Mouse (Mus musculus) MEL (cell line): ENCODE data around the gene Castor1. TPM values are rescaled to one million over a fixed set of nuclear protein-coding genes. Genes with fewer than 3 reads are reported as not detected.

Experiments used
- DNase-seq: peaks from one replicate; pipeline ENCODE4 v3.0.0; 2011; ENCODE audit warnings: low read depth, low spot score
- H3K27ac ChIP-seq: 2 replicates; pipeline ENCODE4 v1.5.1; 2012; ENCODE audit warnings: low read depth, mild to moderate bottlenecking, control low read depth, low read length, moderate library complexity; ENCODE audit not compliant: control insufficient read depth
- H3K27me3 ChIP-seq, 2 experiments: fragments of 150-350 bp in 1 of 2; sonication (generic) in 1 of 2; 2 replicates each; pipeline ENCODE4 v1.6.1; 2012; ENCODE audit warnings: low read length in 2 of 2, mild to moderate bottlenecking in 2 of 2, improper control_type of control experiment in 1 of 2, moderate library complexity in 1 of 2; ENCODE audit not compliant: insufficient read depth in 2 of 2, control insufficient read depth in 1 of 2
- H3K36me3 ChIP-seq, 2 experiments: 2 replicates each; pipeline ENCODE4 v1.6.1; 2012 to 2014; ENCODE audit warnings: low read length in 2 of 2, improper control_type of control experiment in 1 of 2, inconsistent platforms in 1 of 2, mild to moderate bottlenecking in 1 of 2; ENCODE audit not compliant: insufficient read depth in 2 of 2, control insufficient read depth in 1 of 2
- H3K4me1 ChIP-seq, 2 experiments: fragments of 150-350 bp in 1 of 2; sonication (generic) in 1 of 2; 2 replicates each; pipeline ENCODE4 v1.6.1; 2012; ENCODE audit warnings: low read length in 2 of 2, improper control_type of control experiment in 1 of 2, mild to moderate bottlenecking in 1 of 2; ENCODE audit not compliant: insufficient read depth in 2 of 2, control insufficient read depth in 1 of 2
- H3K4me3 ChIP-seq, 2 experiments: fragments of 150-350 bp in 1 of 2; sonication (generic) in 1 of 2; 2 replicates each; pipeline ENCODE4 v1.5.1; 2012; ENCODE audit warnings: low read depth in 2 of 2, low read length in 2 of 2, mild to moderate bottlenecking in 2 of 2, moderate library complexity in 2 of 2, control low read depth in 1 of 2, improper control_type of control experiment in 1 of 2; ENCODE audit not compliant: control insufficient read depth in 1 of 2, insufficient read depth in 1 of 2
- H3K79me2 ChIP-seq: 2 replicates; pipeline ENCODE4 v1.6.1; 2012; ENCODE audit warnings: mild to moderate bottlenecking, low read length, moderate library complexity; ENCODE audit not compliant: control insufficient read depth, poor library complexity, insufficient read depth
- H3K9ac ChIP-seq: 2 replicates; pipeline ENCODE4 v1.6.1; 2012; ENCODE audit warnings: low read depth, mild to moderate bottlenecking, control low read depth, low read length, moderate library complexity; ENCODE audit not compliant: control insufficient read depth, poor library complexity, severe bottlenecking
- H3K9me3 ChIP-seq: fragments of 150-350 bp; sonication (generic); replicated peaks from 2 replicates; pipeline ENCODE4 v1.6.1; 2012; ENCODE audit warnings: mild to moderate bottlenecking, low read length, improper control_type of control experiment, moderate library complexity; ENCODE audit not compliant: insufficient read depth
- CHD2 ChIP-seq: IDR thresholded peaks from 2 replicates; pipeline ENCODE4 v1.6.1; 2011; ENCODE audit warnings: low read length, improper control_type of control experiment
- CTCF ChIP-seq, 3 experiments: IDR thresholded peaks in 2 of 3; conservative IDR thresholded peaks in 1 of 3; 2 replicates each; pipeline ENCODE4 v1.5.1; 2011 to 2012; ENCODE audit warnings: low read length in 3 of 3, low read depth in 2 of 3, mild to moderate bottlenecking in 2 of 3, improper control_type of control experiment in 1 of 3, inconsistent platforms in 1 of 3, mixed read lengths in 1 of 3, moderate library complexity in 1 of 3; ENCODE audit not compliant: control insufficient read depth in 1 of 3, insufficient read depth in 1 of 3, poor library complexity in 1 of 3, severe bottlenecking in 1 of 3
- ELF1 ChIP-seq: IDR thresholded peaks from 2 replicates; pipeline ENCODE4 v1.6.1; 2014; ENCODE audit warnings: low read depth, mild to moderate bottlenecking, inconsistent platforms, low read length, improper control_type of control experiment, moderate library complexity
- EP300 ChIP-seq, 2 experiments: IDR thresholded peaks; 2 replicates each; pipeline ENCODE4 v1.6.1; 2011; ENCODE audit warnings: improper control_type of control experiment in 2 of 2, low read length in 2 of 2, low read depth in 1 of 2, mild to moderate bottlenecking in 1 of 2
- ETS1 ChIP-seq: IDR thresholded peaks from 2 replicates; pipeline ENCODE4 v1.6.1; 2012; ENCODE audit warnings: low read depth, mild to moderate bottlenecking, inconsistent platforms, low read length, improper control_type of control experiment, moderate library complexity
- HCFC1 ChIP-seq: IDR thresholded peaks from 2 replicates; pipeline ENCODE4 v1.6.1; 2012; ENCODE audit warnings: low read depth, mild to moderate bottlenecking, inconsistent platforms, low read length, improper control_type of control experiment, moderate library complexity
- JUND ChIP-seq: IDR thresholded peaks from 2 replicates; pipeline ENCODE4 v1.6.1; 2011; ENCODE audit warnings: low read depth, mild to moderate bottlenecking, improper control_type of control experiment, low read length
- MAZ ChIP-seq: IDR thresholded peaks from 2 replicates; pipeline ENCODE4 v1.6.1; 2012; ENCODE audit warnings: low read depth, mild to moderate bottlenecking, inconsistent platforms, low read length, improper control_type of control experiment
- MEF2A ChIP-seq: IDR thresholded peaks from 2 replicates; pipeline ENCODE4 v1.6.1; 2014; ENCODE audit warnings: low read depth, mild to moderate bottlenecking, inconsistent platforms, low read length, improper control_type of control experiment; ENCODE audit not compliant: poor library complexity, insufficient replicate concordance, severe bottlenecking; ENCODE audit errors: extremely low read depth
- NELFE ChIP-seq: IDR thresholded peaks from 2 replicates; pipeline ENCODE4 v1.6.1; 2011; ENCODE audit warnings: low read depth, low read length, improper control_type of control experiment
- NRF1 ChIP-seq: IDR thresholded peaks from 2 replicates; pipeline ENCODE4 v1.6.1; 2014; ENCODE audit warnings: low read depth, mild to moderate bottlenecking, inconsistent platforms, low read length, improper control_type of control experiment, moderate library complexity; ENCODE audit not compliant: poor library complexity, insufficient read depth, severe bottlenecking
- POLR2AphosphoS5 ChIP-seq: IDR thresholded peaks from 2 replicates; pipeline ENCODE4 v1.6.1; 2012; ENCODE audit warnings: low read depth, borderline replicate concordance, mild to moderate bottlenecking, inconsistent platforms, low read length, moderate library complexity, mixed read lengths
- RAD21 ChIP-seq: IDR thresholded peaks from 2 replicates; pipeline ENCODE4 v1.6.1; 2011; ENCODE audit warnings: mild to moderate bottlenecking, low read depth, low read length, improper control_type of control experiment
- RCOR1 ChIP-seq: IDR thresholded peaks from 2 replicates; pipeline ENCODE4 v1.6.1; 2012; ENCODE audit warnings: low read depth, mild to moderate bottlenecking, inconsistent platforms, low read length, improper control_type of control experiment
- SIN3A ChIP-seq: IDR thresholded peaks from 2 replicates; pipeline ENCODE4 v1.6.1; 2012; ENCODE audit warnings: low read length, improper control_type of control experiment, inconsistent platforms
- SMC3 ChIP-seq: IDR thresholded peaks from 2 replicates; pipeline ENCODE4 v1.6.1; 2011; ENCODE audit warnings: low read depth, low read length, improper control_type of control experiment
- TAL1 ChIP-seq: IDR thresholded peaks from 2 replicates; pipeline ENCODE4 v1.6.1; 2012; ENCODE audit warnings: mild to moderate bottlenecking, inconsistent platforms, low read length, moderate library complexity, mixed read lengths
- TBP ChIP-seq: IDR thresholded peaks from 2 replicates; pipeline ENCODE4 v1.8.0; 2011; ENCODE audit warnings: low read depth, low read length, improper control_type of control experiment
- TCF12 ChIP-seq: IDR thresholded peaks from 2 replicates; pipeline ENCODE4 v1.6.1; 2014; ENCODE audit warnings: low read depth, mild to moderate bottlenecking, inconsistent platforms, low read length, improper control_type of control experiment, moderate library complexity
- UBTF ChIP-seq: IDR thresholded peaks from 2 replicates; pipeline ENCODE4 v1.6.1; 2012; ENCODE audit warnings: low read depth, mild to moderate bottlenecking, inconsistent platforms, low read length, improper control_type of control experiment, moderate library complexity, borderline replicate concordance; ENCODE audit not compliant: insufficient read depth
- USF1 ChIP-seq: IDR thresholded peaks from 2 replicates; pipeline ENCODE4 v1.6.1; 2014; ENCODE audit warnings: low read depth, mild to moderate bottlenecking, inconsistent platforms, low read length, improper control_type of control experiment, moderate library complexity
- USF2 ChIP-seq, 2 experiments: IDR thresholded peaks; 2 replicates each; pipeline ENCODE4 v1.6.1; 2011 to 2012; ENCODE audit warnings: improper control_type of control experiment in 2 of 2, low read length in 2 of 2, borderline replicate concordance in 1 of 2, inconsistent platforms in 1 of 2, low read depth in 1 of 2, mild to moderate bottlenecking in 1 of 2; ENCODE audit not compliant: insufficient read depth in 1 of 2
- ZC3H11A ChIP-seq: IDR thresholded peaks from 2 replicates; pipeline ENCODE4 v1.6.1; 2012; ENCODE audit warnings: low read depth, mild to moderate bottlenecking, inconsistent platforms, low read length, improper control_type of control experiment
- ZKSCAN1 ChIP-seq: IDR thresholded peaks from 2 replicates; pipeline ENCODE4 v1.6.1; 2012; ENCODE audit warnings: low read depth, mild to moderate bottlenecking, inconsistent platforms, low read length, improper control_type of control experiment, moderate library complexity
- ZNF384 ChIP-seq: IDR thresholded peaks from 2 replicates; pipeline ENCODE4 v1.6.1; 2012; ENCODE audit warnings: low read depth, mild to moderate bottlenecking, inconsistent platforms, low read length, improper control_type of control experiment
- polyA plus RNA-seq, 2 experiments: library from polyadenylated mRNA; stranded (reverse) in 1 of 2; unstranded in 1 of 2; fragments of >175 nt in 1 of 2; fragments of >200 nt in 1 of 2; gene quantifications; 2 replicates each; pipeline versions ENCODE4 v1.2.1 to v1.2.4; 2012; ENCODE audit warnings: low replicate concordance in 2 of 2, low read depth in 1 of 2; ENCODE audit not compliant: insufficient read length in 2 of 2, insufficient read depth in 1 of 2, missing spikeins in 1 of 2
- total RNA-seq: library from RNA; depleted of rRNA; stranded (reverse); fragments of 300-350 nt; gene quantifications from 2 replicates; pipeline ENCODE4 v1.2.3, GENCODE M21; 2012

Gene Castor1
- total and polyA plus RNA-seq, 3 experiments: 6.6 to 11.8 TPM; not detected in 1

DNA sequence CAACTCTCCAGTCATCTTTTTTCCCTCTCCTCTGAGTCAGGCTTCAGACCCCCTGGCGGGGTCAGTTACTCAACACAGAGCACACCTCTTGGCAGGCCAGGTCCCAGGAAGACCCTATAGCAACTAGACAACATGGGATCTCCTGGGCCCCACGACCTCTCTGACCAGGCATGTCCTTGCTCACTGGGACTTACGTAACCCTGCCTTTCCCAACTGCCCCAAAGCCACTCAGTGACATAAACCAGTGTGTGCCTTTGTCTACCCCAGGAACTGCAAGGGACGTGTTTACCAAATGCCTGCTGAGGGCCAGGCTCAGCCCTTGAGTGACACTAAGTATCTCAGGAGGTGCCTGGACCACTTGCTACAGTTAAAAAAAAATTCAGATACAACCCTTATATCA is 11.8 kb downstream of the Castor1 start:
- Histone ChIP-seq H3K36me3 (peaks cover 0 to 5% of the 10 kb centered on the region in 2 experiments; a peak in 1 of 4 replicates), H3K9me3 (no peaks in the 10 kb centered on the region), H3K4me1 (peaks cover 0 to 15% of the 10 kb centered on the region in 2 experiments; a peak in 2 of 4 replicates), H3K9ac (no peak overlapping the region), H3K27ac (no peak overlapping the region), H3K27me3 (no peaks in the 10 kb centered on the region), H3K4me3 (no peak overlapping the region), H3K79me2 (no peaks in the 10 kb centered on the region)
- TF ChIP-seq SIN3A: no peak
- no peak for TF ChIP-seq HCFC1
- TF ChIP-seq ETS1: no peak
- TF ChIP-seq ZKSCAN1: no peak
- TF ChIP-seq USF2 (IDR thresholded peaks at IDR 0.05; ENCODE audit: borderline replicate concordance in 1 of 2, insufficient read depth in 1 of 2, low read depth in 1 of 2, low read length in 2 of 2): no peak
- TF ChIP-seq MAZ: no peak
- no peak for TF ChIP-seq TCF12
- TF ChIP-seq JUND: no peak
- no peak for TF ChIP-seq RCOR1
- TF ChIP-seq CHD2: no peak
- no peak for TF ChIP-seq UBTF
- no peak for TF ChIP-seq ZNF384
- DNase-seq: no peak

DNA sequence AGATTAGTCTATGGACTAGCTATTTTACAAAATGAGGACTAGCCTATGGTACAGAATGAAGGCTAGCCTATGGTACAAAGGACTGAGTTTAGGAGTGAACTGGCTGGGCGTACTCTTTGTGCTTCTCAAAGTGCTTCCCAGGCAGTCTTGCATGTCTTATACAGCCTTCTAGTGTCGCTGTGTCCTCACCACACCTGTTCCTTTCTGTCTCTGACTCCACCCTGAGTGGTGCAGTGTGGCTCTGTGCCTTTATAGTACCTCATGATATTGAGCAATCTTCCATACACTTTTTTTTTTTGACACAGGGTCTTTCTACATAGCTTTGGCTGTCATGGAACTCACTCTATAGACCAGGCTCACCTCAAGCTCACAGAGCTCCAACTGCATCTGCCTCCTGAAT is 13.4 kb downstream of the Castor1 start:
- Histone ChIP-seq H3K4me3 (no peak overlapping the region), H3K27me3 (no peaks in the 10 kb centered on the region), H3K79me2 (peaks cover 2% of the 10 kb centered on the region), H3K9me3 (no peaks in the 10 kb centered on the region), H3K4me1 (peaks cover 0 to 23% of the 10 kb centered on the region in 2 experiments; a peak in 2 of 4 replicates), H3K36me3 (peaks cover 0 to 8% of the 10 kb centered on the region in 2 experiments; a peak in 1 of 4 replicates), H3K9ac (no peak overlapping the region), H3K27ac (no peak overlapping the region)
- no peak for DNase-seq
- TF ChIP-seq UBTF: no peak
- TF ChIP-seq CTCF (IDR thresholded peaks at IDR 0.05 in 2 of 3, conservative IDR thresholded peaks at IDR 0.05 in 1 of 3; ENCODE audit: control insufficient read depth in 1 of 3, insufficient read depth in 1 of 3, low read depth in 2 of 3, low read length in 3 of 3, poor library complexity in 1 of 3, severe bottlenecking in 1 of 3): no peak
- TF ChIP-seq RCOR1: no peak
- TF ChIP-seq TCF12: no peak
- no peak for TF ChIP-seq JUND
- TF ChIP-seq ETS1: no peak
- no peak for TF ChIP-seq NELFE
- no peak for TF ChIP-seq ZC3H11A
- no peak for TF ChIP-seq RAD21
- TF ChIP-seq TAL1: no peak
- TF ChIP-seq EP300 (IDR thresholded peaks at IDR 0.05; ENCODE audit: low read depth in 1 of 2, low read length in 2 of 2): no peak
- no peak for TF ChIP-seq POLR2AphosphoS5
- no peak for TF ChIP-seq NRF1
- no peak for TF ChIP-seq SMC3
- no peak for TF ChIP-seq MEF2A
- TF ChIP-seq ELF1: no peak
- TF ChIP-seq TBP: no peak
- no peak for TF ChIP-seq HCFC1
- no peak for TF ChIP-seq USF1
